Mouse (Mus musculus): ENCODE data around the gene Zfp428. TPM values are rescaled to one million over a fixed set of nuclear protein-coding genes. Genes with fewer than 3 reads are reported as not detected.
"Not testable (repeated sequence)": the region's sequence is repeated elsewhere in the genome, so short reads cannot be mapped to it uniquely, and the experiment has no call there.

The Zfp428 gene
- total RNA-seq, 2 experiments from 2014 or later = 1.5 to 2.7 TPM

- not testable (repeated sequence) for ATAC-seq (replicated peaks; ENCODE audit: poor library complexity, severe bottlenecking)
These were observed 9.5 kb downstream of the Zfp428 start for GRCm38 (mm10) chr7:24516319-24516718.

GRCm38 (mm10) chr7:24517077-24517476 lies 10.3 kb downstream of the Zfp428 start:
- ATAC-seq (replicated peaks; ENCODE audit: poor library complexity, severe bottlenecking) = no peak

GRCm38 (mm10) chr7:24517654-24518053 lies 10.8 kb downstream of the Zfp428 start:
- no peak for ATAC-seq (replicated peaks; ENCODE audit: poor library complexity, severe bottlenecking)

- ATAC-seq (replicated peaks; ENCODE audit: poor library complexity, severe bottlenecking) = no peak
These were observed 12.3 kb downstream of the Zfp428 start for GRCm38 (mm10) chr7:24519130-24519529.

GRCm38 (mm10) chr7:24520054-24520453 lies 13.2 kb downstream of the Zfp428 start:
- ATAC-seq (replicated peaks; ENCODE audit: poor library complexity, severe bottlenecking) = not testable (repeated sequence)

- ATAC-seq (replicated peaks; ENCODE audit: poor library complexity, severe bottlenecking) = no peak
These were observed 16.0 kb downstream of the Zfp428 start for GRCm38 (mm10) chr7:24522805-24523204.

GRCm38 (mm10) chr7:24523723-24524122 lies 16.9 kb downstream of the Zfp428 start:
- ATAC-seq (replicated peaks; ENCODE audit: poor library complexity, severe bottlenecking) = no peak

- ATAC-seq (replicated peaks; ENCODE audit: poor library complexity, severe bottlenecking) = no peak
These were observed 18.2 kb downstream of the Zfp428 start for GRCm38 (mm10) chr7:24524978-24525377.

- no peak for ATAC-seq (replicated peaks; ENCODE audit: poor library complexity, severe bottlenecking)
These were observed 19.0 kb downstream of the Zfp428 start for GRCm38 (mm10) chr7:24525686-24526420.

GRCm38 (mm10) chr7:24528861-24529260 lies 22.1 kb downstream of the Zfp428 start:
- ATAC-seq (replicated peaks; ENCODE audit: poor library complexity, severe bottlenecking) = no peak

GRCm38 (mm10) chr7:24529580-24529979 lies 22.8 kb downstream of the Zfp428 start:
- no peak for ATAC-seq (replicated peaks; ENCODE audit: poor library complexity, severe bottlenecking)

GRCm38 (mm10) chr7:24530062-24530931 lies 23.5 kb downstream of the Zfp428 start, which contains the start of gene Irgq:
TSS of gene Irgq (plus strand) at chr7:24530689.
- peak; percentile 88 for ATAC-seq (replicated peaks; ENCODE audit: poor library complexity, severe bottlenecking)

- ATAC-seq (replicated peaks; ENCODE audit: poor library complexity, severe bottlenecking) = peak; percentile 58
These were observed 24.6 kb downstream of the Zfp428 start for GRCm38 (mm10) chr7:24531211-24531971.

GRCm38 (mm10) chr7:24533031-24533571 lies 26.3 kb downstream of the Zfp428 start:
- ATAC-seq (replicated peaks; ENCODE audit: poor library complexity, severe bottlenecking) = no peak

GRCm38 (mm10) chr7:24533806-24534205 lies 27.0 kb downstream of the Zfp428 start:
- ATAC-seq (replicated peaks; ENCODE audit: poor library complexity, severe bottlenecking) = no peak

GRCm38 (mm10) chr7:24534301-24534700 lies 27.5 kb downstream of the Zfp428 start:
- no peak for ATAC-seq (replicated peaks; ENCODE audit: poor library complexity, severe bottlenecking)

- no peak for ATAC-seq (replicated peaks; ENCODE audit: poor library complexity, severe bottlenecking)
These were observed 30.3 kb downstream of the Zfp428 start for GRCm38 (mm10) chr7:24537081-24537480.

GRCm38 (mm10) chr7:24537591-24537990 lies 30.8 kb downstream of the Zfp428 start:
- no peak for ATAC-seq (replicated peaks; ENCODE audit: poor library complexity, severe bottlenecking)

GRCm38 (mm10) chr7:24538154-24538553 lies 31.3 kb downstream of the Zfp428 start:
- no peak for ATAC-seq (replicated peaks; ENCODE audit: poor library complexity, severe bottlenecking)

GRCm38 (mm10) chr7:24538701-24539100 lies 31.9 kb downstream of the Zfp428 start:
- peak; percentile 93 for ATAC-seq (replicated peaks; ENCODE audit: poor library complexity, severe bottlenecking)
